Mouse (Mus musculus) embryo, embryonic 10 days (tissue): ENCODE results near the gene Txnrd2.

Experiments
- DNase-seq: peaks from one replicate; pipeline ENCODE4 v3.0.0-alpha.2; 2015; ENCODE audit warnings: low spot score

Txnrd2 gene

DNA sequence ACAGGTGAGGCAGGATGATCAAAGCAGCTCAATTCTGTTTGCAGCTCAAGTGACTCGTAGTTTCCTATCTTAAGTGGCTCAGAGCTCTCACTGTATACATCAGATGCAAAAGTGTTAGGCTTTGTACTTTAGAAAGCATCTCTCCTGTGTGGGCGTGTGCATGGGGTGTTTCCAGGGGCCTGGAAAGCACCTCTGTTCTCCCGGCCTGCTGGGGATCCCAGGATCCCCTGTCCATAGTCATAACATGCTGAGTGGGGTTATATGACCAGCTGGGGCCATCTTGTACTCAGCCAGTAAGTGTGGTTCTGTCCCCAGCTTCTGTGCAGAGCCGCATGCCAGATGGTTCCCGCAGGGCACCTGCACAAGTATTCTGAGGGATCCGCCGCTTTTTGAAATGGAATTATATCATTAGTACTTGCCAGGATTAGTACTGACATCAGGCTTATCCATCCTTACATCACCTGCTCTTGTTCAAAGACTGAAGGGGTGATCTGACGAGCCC, 26.2 kb downstream of the Txnrd2 start:
- DNase-seq = no peak

DNA sequence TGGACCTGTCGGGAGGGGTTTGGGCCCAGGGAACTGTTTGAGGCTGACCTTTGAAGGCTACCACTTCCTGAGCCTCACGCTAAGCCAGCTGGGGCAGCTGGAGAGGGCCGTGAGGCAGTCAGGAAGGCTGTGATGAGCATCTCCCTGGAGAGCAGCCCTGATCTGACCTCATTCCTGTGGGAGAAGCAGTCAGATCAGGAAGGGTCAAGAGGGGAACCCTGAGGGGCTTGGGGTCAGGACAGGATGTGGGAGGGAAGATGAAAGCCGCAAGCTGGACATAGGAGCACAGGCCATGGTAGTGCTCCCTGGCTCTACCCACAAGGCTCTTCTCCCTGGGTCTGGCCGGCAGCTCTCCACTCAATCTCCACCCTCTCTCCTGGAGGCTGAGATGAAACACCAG, 27.7 kb downstream of the Txnrd2 start:
- peak; percentile 74 for DNase-seq

GRCm38 (mm10) chr16:18455407-18455806, 29.2 kb downstream of the Txnrd2 start:
- DNase-seq = no peak

- no peak for DNase-seq
Observed at GRCm38 (mm10) chr16:18458661-18459060, 32.5 kb downstream of the Txnrd2 start.

GRCm38 (mm10) chr16:18459335-18459954, 33.3 kb downstream of the Txnrd2 start:
- DNase-seq = peak; percentile 61

- peak; percentile 84 for DNase-seq
Observed at GRCm38 (mm10) chr16:18459955-18460370, 33.8 kb downstream of the Txnrd2 start.

- no peak for DNase-seq
Observed at GRCm38 (mm10) chr16:18460826-18461225, 34.6 kb downstream of the Txnrd2 start.

DNA sequence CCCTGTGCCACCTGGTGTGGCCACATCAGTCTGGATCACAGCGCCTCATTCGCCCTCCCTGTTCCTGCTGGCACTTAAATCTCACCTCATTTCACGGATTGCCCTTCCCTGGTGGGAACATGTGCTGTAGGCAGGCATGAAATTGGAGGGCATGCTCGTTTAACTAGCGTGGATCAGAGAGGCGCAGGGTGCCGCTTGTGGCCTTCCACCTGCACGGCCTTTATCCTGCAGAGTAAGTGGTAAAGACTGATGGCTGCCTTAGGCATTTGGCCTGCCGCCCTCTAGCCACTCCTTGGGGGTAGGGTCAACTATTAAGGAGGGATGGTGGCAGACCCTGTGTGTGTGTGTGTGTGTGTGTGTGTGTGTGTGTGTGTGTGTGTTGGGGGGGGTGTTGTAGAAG, 35.8 kb downstream of the Txnrd2 start:
- DNase-seq = peak; percentile 38

DNA sequence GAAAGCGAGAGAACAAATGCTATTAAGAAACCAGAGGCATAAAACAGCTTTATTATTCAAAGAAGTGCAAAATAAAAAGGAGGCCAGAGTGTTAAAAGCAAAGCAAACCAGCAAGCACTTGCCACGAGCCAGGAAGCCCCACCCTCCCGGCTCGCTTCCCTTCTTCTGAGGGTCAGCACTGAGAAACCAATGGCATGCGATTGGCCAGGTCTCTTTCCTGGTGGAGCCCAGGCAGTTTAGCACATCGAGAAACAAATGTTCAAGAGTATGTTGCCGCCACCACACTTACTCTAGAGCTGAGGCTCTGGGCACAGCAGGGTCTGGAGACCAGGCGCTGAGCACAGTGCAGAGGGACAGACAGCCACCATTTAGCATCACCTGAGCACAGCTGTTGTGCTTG, 36.4 kb downstream of the Txnrd2 start:
- DNase-seq = no peak

DNA sequence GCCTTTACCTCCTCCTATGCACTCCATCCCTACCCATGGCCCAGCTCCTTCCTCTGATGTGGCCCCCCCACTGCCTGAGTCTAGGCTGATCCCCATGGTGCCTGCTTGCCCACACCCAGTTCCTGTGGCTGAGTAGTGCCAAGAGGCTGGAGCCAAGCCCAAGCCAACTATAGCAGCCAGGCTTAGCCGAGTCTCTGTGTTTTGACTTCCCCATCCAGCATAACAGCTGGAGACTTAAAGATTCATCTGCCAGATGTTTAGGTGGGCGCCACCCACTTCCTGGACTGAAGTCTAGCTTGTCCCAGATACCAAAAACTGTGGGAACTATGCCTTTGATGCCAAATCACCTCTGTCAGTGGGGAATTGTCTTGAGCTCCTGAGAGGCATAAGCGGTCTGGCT, 38.1 kb downstream of the Txnrd2 start:
- DNase-seq = no peak

DNA sequence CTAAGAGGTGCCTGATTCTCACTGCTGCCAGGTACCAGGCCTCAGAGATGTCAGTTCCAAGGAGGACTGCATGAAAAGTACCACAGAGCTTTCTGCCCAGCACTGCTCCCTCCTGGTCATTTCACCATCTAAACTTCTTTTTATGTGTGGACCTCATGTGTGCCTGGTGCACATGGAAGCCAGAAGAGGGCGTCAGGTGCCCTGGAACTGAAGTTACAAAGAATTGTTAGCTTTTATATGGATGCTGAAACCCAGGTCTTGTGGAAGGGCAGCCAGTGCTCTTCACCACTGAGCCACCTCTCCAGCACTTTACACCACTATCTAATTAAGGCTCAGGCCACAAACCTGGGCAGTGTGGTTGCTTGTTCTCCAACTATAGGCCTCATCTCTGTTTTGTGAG, 44.6 kb downstream of the Txnrd2 start:
- DNase-seq = peak; percentile 41

GRCm38 (mm10) chr16:18471381-18471955, 45.3 kb downstream of the Txnrd2 start:
- DNase-seq = peak; percentile 30

DNA sequence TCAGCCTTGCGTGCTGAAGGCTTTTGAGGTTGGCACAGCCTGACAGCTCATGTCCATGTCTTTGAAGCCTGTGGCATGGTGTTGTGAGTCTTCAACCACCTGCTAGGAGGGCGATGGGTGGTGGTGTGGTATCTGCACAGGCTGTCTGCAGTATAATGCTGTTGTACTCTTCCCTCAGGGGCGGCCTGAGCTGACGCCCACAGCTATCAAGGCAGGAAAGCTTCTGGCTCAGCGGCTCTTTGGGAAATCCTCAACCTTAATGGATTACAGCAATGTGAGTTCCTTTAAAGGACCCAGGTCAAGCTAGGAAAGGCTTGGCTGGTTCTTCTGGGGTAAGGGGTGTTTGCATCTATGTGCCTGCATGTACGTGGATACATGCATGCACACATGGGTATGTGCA, 45.8 kb downstream of the Txnrd2 start:
- DNase-seq = no peak

- no peak for DNase-seq
Observed at GRCm38 (mm10) chr16:18472416-18472815, 46.2 kb downstream of the Txnrd2 start.

GRCm38 (mm10) chr16:18472976-18473375, 46.8 kb downstream of the Txnrd2 start:
- no peak for DNase-seq

- no peak for DNase-seq
Observed at GRCm38 (mm10) chr16:18474021-18474420, 47.8 kb downstream of the Txnrd2 start.

DNA sequence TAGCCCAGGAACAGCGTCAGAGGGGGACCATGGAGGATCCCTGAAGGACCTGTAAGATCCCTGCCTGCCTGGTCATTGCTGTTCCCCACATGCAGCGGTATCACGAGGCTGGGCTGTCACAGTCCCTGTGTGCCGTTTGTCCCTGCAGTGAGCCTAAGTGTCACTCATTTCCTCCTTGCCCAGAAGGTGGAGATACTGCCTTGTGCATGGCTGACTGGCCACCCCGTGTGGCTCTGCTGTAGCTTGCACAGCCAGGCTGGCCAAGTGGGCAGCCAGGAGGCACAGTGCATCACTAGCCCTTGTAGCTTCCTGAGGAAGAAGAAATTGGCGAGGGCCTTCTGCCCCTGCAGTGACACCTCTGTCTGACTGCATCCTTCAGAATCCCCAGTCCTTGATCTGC, 51.8 kb downstream of the Txnrd2 start:
- DNase-seq = no peak

DNA sequence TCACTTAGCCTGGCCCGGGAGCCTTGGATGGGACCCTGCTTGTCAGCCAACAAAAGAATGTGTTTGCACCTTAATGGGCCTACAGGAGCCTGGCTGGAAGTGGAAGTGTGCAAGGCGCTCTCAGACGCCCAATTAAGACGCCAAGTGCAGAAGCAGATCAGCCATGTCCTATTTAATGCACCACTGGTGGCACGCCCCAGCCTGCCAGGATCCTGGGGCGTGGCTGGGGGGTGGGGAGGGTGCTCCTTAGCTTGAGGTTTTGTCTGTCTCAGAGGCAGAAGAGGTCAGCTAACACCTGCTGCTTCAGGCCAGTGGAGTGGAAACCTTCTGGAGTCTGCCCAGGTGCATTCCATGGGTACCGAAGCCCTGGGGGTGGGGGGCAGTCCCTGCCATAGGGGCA, 53.5 kb downstream of the Txnrd2 start:
- peak; percentile 9 for DNase-seq

- DNase-seq = no peak
Observed at GRCm38 (mm10) chr16:18480933-18481485, 54.8 kb downstream of the Txnrd2 start.

GRCm38 (mm10) chr16:18482431-18482830, 56.2 kb downstream of the Txnrd2 start:
- DNase-seq = no peak

DNA sequence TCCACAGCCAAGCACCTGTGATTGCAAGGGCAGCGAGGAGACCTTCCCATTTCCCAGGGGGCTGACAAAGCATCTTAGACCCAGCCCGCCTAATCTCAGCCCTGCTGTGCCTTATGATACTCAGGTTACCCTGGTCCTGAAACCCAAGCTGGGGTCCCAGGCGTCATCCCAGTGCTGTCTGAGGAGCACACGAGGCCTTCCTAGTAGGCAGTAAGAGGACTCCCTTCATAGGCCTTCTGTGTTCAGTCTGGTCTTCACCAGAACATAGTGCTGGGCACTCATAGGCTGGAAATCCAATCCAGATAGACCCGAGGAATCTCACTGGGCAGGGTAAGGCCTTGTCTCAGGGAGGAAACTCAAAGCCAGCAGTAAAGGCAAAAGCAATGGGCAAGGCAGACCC, 57.7 kb downstream of the Txnrd2 start:
- DNase-seq = no peak

GRCm38 (mm10) chr16:18484386-18484785, 58.2 kb downstream of the Txnrd2 start:
- DNase-seq = peak; percentile 17

- DNase-seq = peak; percentile 33
Observed at GRCm38 (mm10) chr16:18484794-18485435, 58.7 kb downstream of the Txnrd2 start.
